Mouse (Mus musculus) neural tube, embryonic 14.5 days (tissue): Measurements from ENCODE around the gene Pappa2. TPM values are rescaled to one million over a fixed set of nuclear protein-coding genes. Genes with fewer than 3 reads are reported as not detected.

ENCODE experiments used
- ATAC-seq: fragments of 200-750 bp; cut with Nextera tagmentation; 2 replicates; pipeline ENCODE4 v1.8.0; 2017; ENCODE audit warnings: low read depth, mild to moderate bottlenecking, moderate TSS enrichment, moderate library complexity
- H3K27ac ChIP-seq: fragments of 300-500 bp; sonication (generic); 2 replicates; pipeline ENCODE4 v1.5.1; 2014; ENCODE audit warnings: low read depth, mild to moderate bottlenecking, control low read depth, low read length, moderate library complexity, mixed read lengths
- H3K27me3 ChIP-seq: fragments of 300-500 bp; sonication (generic); 2 replicates; pipeline ENCODE4 v1.6.1; 2014; ENCODE audit warnings: low read length; ENCODE audit not compliant: control insufficient read depth, insufficient read depth
- H3K36me3 ChIP-seq: fragments of 300-500 bp; sonication (generic); 2 replicates; pipeline ENCODE4 v1.6.1; 2014; ENCODE audit warnings: low read length, mixed read lengths; ENCODE audit not compliant: control insufficient read depth, insufficient read depth
- H3K4me1 ChIP-seq: fragments of 300-500 bp; sonication (generic); 2 replicates; pipeline ENCODE4 v1.6.1; 2014; ENCODE audit warnings: low read length; ENCODE audit not compliant: control insufficient read depth, insufficient read depth
- H3K4me2 ChIP-seq: fragments of 300-500 bp; sonication (generic); 2 replicates; pipeline ENCODE4 v1.6.1; 2014; ENCODE audit warnings: mild to moderate bottlenecking, low read depth, low read length, control low read depth
- H3K4me3 ChIP-seq: fragments of 300-500 bp; sonication (generic); 2 replicates; pipeline ENCODE4 v1.5.1; 2014; ENCODE audit warnings: low read depth, low read length, control low read depth, mixed read lengths
- H3K9ac ChIP-seq: fragments of 300-500 bp; sonication (generic); replicated peaks from 2 replicates; pipeline ENCODE4 v1.6.1; 2014; ENCODE audit warnings: low read depth, mild to moderate bottlenecking, control low read depth, low read length, mixed read lengths
- H3K9me3 ChIP-seq: fragments of 300-500 bp; sonication (generic); 2 replicates; pipeline ENCODE4 v1.6.1; 2016; ENCODE audit warnings: low read length; ENCODE audit not compliant: control insufficient read depth
- WGBS: fragments of 180-500 bp; shearing (Covaris S2); extraction: QIAGEN DNeasy Blood & Tissue Kit; methylation state at CpG from one replicate; pipeline ENCODE4 v1.1.7; 2014; 5-methylcytosine and 5-hydroxymethylcytosine counted together
- polyA plus RNA-seq: library from polyadenylated mRNA; unstranded; fragments of >200 nt; fragmentation: Nextera tagmentation; extraction: Ambion mirVana; gene quantifications from 2 replicates; pipeline ENCODE4 v1.2.1, GENCODE M21; 2014

Gene Pappa2
- polyA plus RNA-seq, 1 experiment from 2014 or later = 1.3 TPM

DNA sequence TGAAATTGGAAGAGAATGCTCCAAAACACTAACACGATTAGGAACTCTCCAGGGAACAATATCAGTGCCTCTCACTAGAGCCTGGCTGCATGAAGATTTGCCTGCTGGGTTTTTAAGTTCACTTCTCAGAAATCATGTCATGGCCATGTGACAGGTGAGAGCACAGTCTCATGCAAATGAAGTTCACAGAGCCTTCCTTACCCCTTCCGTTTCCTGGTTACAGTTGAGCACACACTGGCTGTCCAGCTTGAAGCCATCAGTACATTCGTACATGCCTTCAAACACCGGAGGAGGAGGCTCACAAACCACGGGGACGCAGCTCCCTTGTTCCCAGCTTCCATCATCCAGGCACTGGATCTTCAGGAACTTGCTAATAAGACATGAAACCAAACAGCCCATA is 215.6 kb downstream of the Pappa2 start:
- Histone ChIP-seq H3K4me1 (no peaks in the 10 kb centered on the region), H3K36me3 (no peaks in the 10 kb centered on the region), H3K4me3 (no peak overlapping the region), H3K27ac (no peak overlapping the region), H3K27me3 (no peaks in the 10 kb centered on the region), H3K4me2 (no peak overlapping the region), H3K9ac (no peak overlapping the region), H3K9me3 (no peaks in the 10 kb centered on the region)
- ATAC-seq = no peak
- 73% methylated on average over 6 of the region's 6 CpGs for WGBS

DNA sequence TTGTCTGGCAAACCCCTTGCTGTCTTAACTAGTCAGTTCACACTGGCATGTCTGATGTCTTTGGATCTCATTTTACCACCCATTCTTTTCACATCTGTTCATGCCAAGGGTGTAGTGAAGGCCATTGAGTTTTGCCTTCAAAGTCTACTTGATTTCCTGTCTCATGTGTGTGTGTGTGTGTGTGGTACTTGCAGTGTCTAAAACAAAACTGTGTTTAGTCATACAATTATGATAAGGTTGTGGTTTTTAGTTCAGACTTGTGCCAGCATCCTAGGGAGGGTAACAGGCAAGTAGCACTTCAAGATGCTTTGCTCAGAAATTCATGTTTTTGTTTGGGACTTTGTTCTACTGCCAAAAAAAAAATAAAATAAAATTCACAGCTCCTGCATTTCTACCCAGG is 216.1 kb downstream of the Pappa2 start:
- H3K4me2 ChIP-seq = no peak overlapping the region
- no peak overlapping the region for H3K4me3 ChIP-seq
- no peaks in the 10 kb centered on the region for H3K36me3 ChIP-seq
- no peak overlapping the region for H3K27ac ChIP-seq
- no peaks in the 10 kb centered on the region for H3K9me3 ChIP-seq
- no peak overlapping the region for H3K9ac ChIP-seq
- no peaks in the 10 kb centered on the region for H3K4me1 ChIP-seq
- no peaks in the 10 kb centered on the region for H3K27me3 ChIP-seq
- no peak for ATAC-seq

DNA sequence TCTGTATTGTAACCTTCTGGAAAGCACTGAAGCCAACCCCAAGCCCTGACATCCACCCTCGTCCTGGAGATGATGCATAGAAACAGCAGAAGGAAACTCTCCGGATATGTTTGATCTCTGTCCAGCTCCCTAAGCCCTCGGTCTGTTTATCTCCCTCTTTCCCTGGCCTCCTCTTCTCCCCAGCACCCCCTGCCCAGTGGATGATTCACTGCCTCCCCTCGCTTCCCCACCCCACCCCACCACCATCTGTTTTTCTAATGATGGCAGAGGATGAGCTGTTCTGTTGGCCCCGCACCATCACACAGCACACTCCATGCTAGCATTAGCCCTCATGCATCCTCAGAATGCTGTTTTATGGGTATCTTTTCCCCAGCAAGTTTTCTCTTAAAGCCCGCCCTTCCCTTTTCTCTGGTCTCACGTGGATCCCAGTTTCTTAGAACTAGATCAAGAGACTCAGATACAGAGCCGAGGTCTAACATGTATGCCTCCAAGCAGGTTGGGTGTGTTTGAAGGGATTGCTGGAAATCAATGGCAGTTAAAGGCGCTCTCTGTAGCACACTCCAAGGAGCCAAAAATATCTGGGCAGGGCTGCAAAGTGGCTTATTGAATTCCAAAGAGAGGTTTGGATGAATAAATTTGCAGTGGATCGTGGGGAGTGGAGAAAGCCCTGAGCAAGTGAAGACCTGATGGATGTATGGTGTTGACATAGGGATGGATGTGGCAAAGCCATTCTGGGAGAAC is 231.8 kb downstream of the Pappa2 start:
- 77% methylated on average over 10 of the region's 10 CpGs for WGBS
- H3K4me2 ChIP-seq = no peak overlapping the region
- H3K9ac ChIP-seq = no peak overlapping the region
- no peaks in the 10 kb centered on the region for H3K27me3 ChIP-seq
- H3K36me3 ChIP-seq = no peaks in the 10 kb centered on the region
- no peak for ATAC-seq
- no peaks in the 10 kb centered on the region for H3K9me3 ChIP-seq
- H3K27ac ChIP-seq = no peak overlapping the region
- no peak overlapping the region for H3K4me3 ChIP-seq
- H3K4me1 ChIP-seq = no peaks in the 10 kb centered on the region

- Histone ChIP-seq H3K4me1 (no peaks in the 10 kb centered on the region), H3K36me3 (no peaks in the 10 kb centered on the region), H3K4me2 (no peak overlapping the region), H3K27me3 (no peaks in the 10 kb centered on the region), H3K9ac (no peak overlapping the region), H3K4me3 (no peak overlapping the region), H3K27ac (no peak overlapping the region), H3K9me3 (no peaks in the 10 kb centered on the region)
- 56% methylated on average over 5 of the region's 5 CpGs for WGBS
- ATAC-seq = no peak
Observed at GRCm38 (mm10) chr1:158741449-158741848, 238.8 kb downstream of the Pappa2 start.

- Histone ChIP-seq H3K36me3 (no peaks in the 10 kb centered on the region), H3K9ac (no peak overlapping the region), H3K9me3 (no peaks in the 10 kb centered on the region), H3K4me2 (no peak overlapping the region), H3K4me3 (no peak overlapping the region), H3K27ac (no peak overlapping the region), H3K27me3 (no peaks in the 10 kb centered on the region), H3K4me1 (no peaks in the 10 kb centered on the region)
- ATAC-seq = no peak
- 84% methylated on average over 5 of the region's 5 CpGs for WGBS
Observed at GRCm38 (mm10) chr1:158740949-158741348, 239.3 kb downstream of the Pappa2 start.

DNA sequence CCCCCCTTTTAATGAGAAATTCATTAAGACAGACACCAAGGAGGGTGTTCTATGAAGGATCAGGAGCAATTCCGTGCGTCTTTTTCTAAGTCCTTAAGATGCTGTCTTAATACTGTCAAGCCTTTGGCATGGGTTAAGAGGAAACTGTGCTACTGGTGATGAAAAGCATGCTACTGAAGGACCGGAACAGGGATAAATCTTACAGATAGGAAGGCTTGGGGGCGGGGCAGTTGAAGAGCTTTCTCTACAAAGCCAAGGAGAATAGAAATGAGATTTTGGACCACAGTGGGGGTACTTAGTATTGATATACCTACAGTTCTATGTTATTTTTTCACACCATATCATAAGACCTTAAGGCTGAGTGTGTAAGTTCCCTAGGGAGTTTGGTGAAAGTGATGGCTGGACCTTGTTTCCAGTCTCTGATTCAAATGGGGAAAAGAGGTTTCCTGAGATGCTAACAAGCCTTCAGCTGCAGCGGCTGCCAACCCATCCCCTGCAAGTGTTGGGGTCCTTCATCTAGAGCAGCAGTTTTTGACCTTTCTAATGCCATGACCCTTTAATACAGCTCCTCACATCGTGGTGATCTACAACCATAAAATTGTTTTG is 240.0 kb downstream of the Pappa2 start:
- no peak for ATAC-seq
- 84% methylated on average over 6 of the region's 6 CpGs for WGBS
- no peaks in the 10 kb centered on the region for H3K9me3 ChIP-seq

GRCm38 (mm10) chr1:158739132-158739919 is 241.0 kb downstream of the Pappa2 start:
- 45% methylated on average over 5 of the region's 5 CpGs for WGBS
- Histone ChIP-seq H3K27me3 (no peaks in the 10 kb centered on the region), H3K4me2 (no peak overlapping the region), H3K27ac (no peak overlapping the region), H3K36me3 (no peaks in the 10 kb centered on the region), H3K4me3 (no peak overlapping the region), H3K4me1 (no peaks in the 10 kb centered on the region), H3K9ac (no peak overlapping the region), H3K9me3 (no peaks in the 10 kb centered on the region)
- ATAC-seq = no peak

More for the DNA sequence above, 240.0 kb downstream of the Pappa2 start:
- Histone ChIP-seq H3K36me3 (no peaks in the 10 kb centered on the region), H3K27me3 (no peaks in the 10 kb centered on the region), H3K27ac (no peak overlapping the region), H3K4me2 (no peak overlapping the region), H3K4me3 (no peak overlapping the region), H3K9ac (no peak overlapping the region), H3K4me1 (no peaks in the 10 kb centered on the region)

- H3K27me3 ChIP-seq = no peaks in the 10 kb centered on the region
- no peaks in the 10 kb centered on the region for H3K4me1 ChIP-seq
- no peaks in the 10 kb centered on the region for H3K9me3 ChIP-seq
- WGBS = 78% methylated on average over 4 of the region's 4 CpGs
- no peak overlapping the region for H3K4me3 ChIP-seq
- H3K9ac ChIP-seq = no peak overlapping the region
- no peak overlapping the region for H3K27ac ChIP-seq
- no peak for ATAC-seq
- H3K4me2 ChIP-seq = no peak overlapping the region
- H3K36me3 ChIP-seq = no peaks in the 10 kb centered on the region
Observed at GRCm38 (mm10) chr1:158732868-158733496, 247.3 kb downstream of the Pappa2 start.
